Mouse (Mus musculus): ENCODE results near the gene Slc7a5.
A peak's percentile ranks its signal among the peaks of the same experiment; 100 is the strongest.

Gene Slc7a5

GRCm38 (mm10) chr8:121885433-121885832 is 22.1 kb downstream of the Slc7a5 start:
- DNase-seq (ENCODE audit: inconsistent age in 2 of 2, low spot score in 1 of 2) = no peak

- DNase-seq (ENCODE audit: inconsistent age in 2 of 2, low spot score in 1 of 2) = no peak
Measured at GRCm38 (mm10) chr8:121885001-121885400, 22.5 kb downstream of the Slc7a5 start.

GRCm38 (mm10) chr8:121884181-121884580 is 23.3 kb downstream of the Slc7a5 start:
- no peak for DNase-seq (ENCODE audit: inconsistent age in 2 of 2, low spot score in 1 of 2)

GRCm38 (mm10) chr8:121881921-121882320 is 25.6 kb downstream of the Slc7a5 start:
- DNase-seq (ENCODE audit: inconsistent age in 2 of 2, low spot score in 1 of 2) = no peak

- DNase-seq (ENCODE audit: inconsistent age in 2 of 2, low spot score in 1 of 2) = peak in 1 of 2 experiments; percentile 62
Measured at GRCm38 (mm10) chr8:121880818-121881217, 26.7 kb downstream of the Slc7a5 start.

GRCm38 (mm10) chr8:121879712-121880111 is 27.8 kb downstream of the Slc7a5 start:
- DNase-seq (ENCODE audit: inconsistent age in 2 of 2, low spot score in 1 of 2) = no peak

GRCm38 (mm10) chr8:121877828-121878480 is 29.5 kb downstream of the Slc7a5 start:
- peak in 1 of 2 experiments; percentile 49 for DNase-seq (ENCODE audit: inconsistent age in 2 of 2, low spot score in 1 of 2)

GRCm38 (mm10) chr8:121877212-121877611 is 30.3 kb downstream of the Slc7a5 start:
- DNase-seq (ENCODE audit: inconsistent age in 2 of 2, low spot score in 1 of 2) = no peak

- DNase-seq (ENCODE audit: inconsistent age in 2 of 2, low spot score in 1 of 2) = peak; percentile 47 to 62
Measured at GRCm38 (mm10) chr8:121875517-121875916, 32.0 kb downstream of the Slc7a5 start.

- DNase-seq (ENCODE audit: inconsistent age in 2 of 2, low spot score in 1 of 2) = no peak
Measured at GRCm38 (mm10) chr8:121875045-121875444, 32.4 kb downstream of the Slc7a5 start.

GRCm38 (mm10) chr8:121874031-121874430 is 33.5 kb downstream of the Slc7a5 start:
- peak; percentile 75 to 88 for DNase-seq (ENCODE audit: inconsistent age in 2 of 2, low spot score in 1 of 2)

- DNase-seq (ENCODE audit: inconsistent age in 2 of 2, low spot score in 1 of 2) = peak; percentile 75 to 81
Measured at GRCm38 (mm10) chr8:121871833-121872440, 35.6 kb downstream of the Slc7a5 start.

GRCm38 (mm10) chr8:121870190-121870589 is 37.3 kb downstream of the Slc7a5 start:
- DNase-seq (ENCODE audit: inconsistent age in 2 of 2, low spot score in 1 of 2) = peak in 1 of 2 experiments; percentile 54

- no peak for DNase-seq (ENCODE audit: inconsistent age in 2 of 2, low spot score in 1 of 2)
Measured at GRCm38 (mm10) chr8:121868896-121869295, 38.6 kb downstream of the Slc7a5 start.

- DNase-seq (ENCODE audit: inconsistent age in 2 of 2, low spot score in 1 of 2) = peak; percentile 81 to 89
Measured at GRCm38 (mm10) chr8:121868196-121868595, 39.3 kb downstream of the Slc7a5 start.

- DNase-seq (ENCODE audit: inconsistent age in 2 of 2, low spot score in 1 of 2) = no peak
Measured at GRCm38 (mm10) chr8:121865356-121865755, 42.1 kb downstream of the Slc7a5 start.

GRCm38 (mm10) chr8:121861806-121862548 is 45.5 kb downstream of the Slc7a5 start:
- peak; percentile 62 to 83 for DNase-seq (ENCODE audit: inconsistent age in 2 of 2, low spot score in 1 of 2)

GRCm38 (mm10) chr8:121861276-121861675 is 46.2 kb downstream of the Slc7a5 start:
- DNase-seq (ENCODE audit: inconsistent age in 2 of 2, low spot score in 1 of 2) = no peak

GRCm38 (mm10) chr8:121857747-121858146 is 49.7 kb downstream of the Slc7a5 start:
- peak; percentile 10 to 29 for DNase-seq (ENCODE audit: inconsistent age in 2 of 2, low spot score in 1 of 2)

GRCm38 (mm10) chr8:121857331-121857730 is 50.2 kb downstream of the Slc7a5 start:
- peak in 1 of 2 experiments; percentile 33 for DNase-seq (ENCODE audit: inconsistent age in 2 of 2, low spot score in 1 of 2)

- peak; percentile 75 to 86 for DNase-seq (ENCODE audit: inconsistent age in 2 of 2, low spot score in 1 of 2)
Measured at GRCm38 (mm10) chr8:121856071-121856746, 51.3 kb downstream of the Slc7a5 start.
